8 mouse cellular contexts compared by ENCODE assay signal in genomic region chr16:17200953-17201707, GRCm38 (mm10). TPM values are rescaled to one million over a fixed set of nuclear protein-coding genes. Genes with fewer than 3 reads are reported as not detected.
DNase-seq lines count a peak whose midpoint lies in the region; ATAC-seq and TF ChIP-seq lines count a peak whose summit lies in the region.

No protein-coding gene starts in this region.

- TF ChIP-seq POLR2A in embryonic fibroblast, embryonic 13.5 days (IDR thresholded peaks at IDR 0.05; ENCODE audit: low read depth, low read length), result peak; percentile 84

- peaks cover 7% of the 10 kb centered on the region; the same call in 1 of the 2 replicates for H3K36me3 ChIP-seq in heart, embryonic 10.5 days
- 0 out of 2 replicates have a peak, but pooled peaks cover 13% of the 10 kb centered on the region for H3K36me3 ChIP-seq in kidney, embryonic 15.5 days
- no peaks in the 10 kb centered on the region; the same call in 1 of the 2 replicates for H3K36me3 ChIP-seq in limb, embryonic 15.5 days
- no peaks in the 10 kb centered on the region for H3K36me3 ChIP-seq in midbrain, postnatal 0 days (ENCODE audit: insufficient read depth, low read length)

- no peak for TF ChIP-seq CTCF in embryonic fibroblast, embryonic 13.5 days (IDR thresholded peaks at IDR 0.05; ENCODE audit: borderline replicate concordance, insufficient read depth, low read length)
- peak; percentile 4; the same call in 1 of the 2 replicates for TF ChIP-seq CTCF in midbrain, postnatal 0 days (IDR thresholded peaks at IDR 0.05)

- H3K27ac ChIP-seq in embryonic fibroblast, embryonic 13.5 days (ENCODE audit: insufficient read depth, low read length), result peak overlapping the region; percentile 47
- H3K27ac ChIP-seq in heart, embryonic 10.5 days, result peak overlapping the region; percentile 100
- H3K27ac ChIP-seq in kidney, embryonic 15.5 days, result peak overlapping the region; percentile 85
- peak overlapping the region; percentile 84 for H3K27ac ChIP-seq in limb, embryonic 15.5 days
- peak overlapping the region; percentile 80 for H3K27ac ChIP-seq in midbrain, postnatal 0 days (ENCODE audit: low read depth, low read length)

- H3K4me2 ChIP-seq in kidney, embryonic 15.5 days, result peak overlapping the region; percentile 74
- peak overlapping the region; percentile 61 for H3K4me2 ChIP-seq in limb, embryonic 15.5 days
- H3K4me2 ChIP-seq in midbrain, postnatal 0 days (ENCODE audit: low read depth, low read length, poor library complexity, severe bottlenecking), result peak overlapping the region; percentile 81

- DNase-seq in B cell, adult 2 months, result peak; percentile 84
- peak; percentile 94 for DNase-seq in brain, adult 2 months (ENCODE audit: low read depth, low spot score)
- DNase-seq in heart, embryonic 10.5 days (ENCODE audit: low spot score), result peak; percentile 94
- DNase-seq in midbrain, postnatal 0 days (ENCODE audit: low spot score), result peak; percentile 86
- DNase-seq in spleen, postnatal 14 days (ENCODE audit: low spot score in 2 of 2), result peak; percentile 66 to 75

- peak overlapping the region; percentile 97 for H3K4me3 ChIP-seq in embryonic fibroblast, embryonic 13.5 days (ENCODE audit: insufficient read depth, low read length)
- H3K4me3 ChIP-seq in heart, embryonic 10.5 days, result peak overlapping the region; percentile 96
- H3K4me3 ChIP-seq in kidney, embryonic 15.5 days (replicated peaks), result peak overlapping the region; percentile 98
- H3K4me3 ChIP-seq in limb, embryonic 15.5 days, result peak overlapping the region; percentile 99
- peak overlapping the region; percentile 99 for H3K4me3 ChIP-seq in midbrain, postnatal 0 days (ENCODE audit: low read depth, low read length)

- peak; percentile 86 for ATAC-seq in kidney, embryonic 15.5 days (replicated peaks; ENCODE audit: low FRiP score)
- ATAC-seq in limb, embryonic 15.5 days (ENCODE audit: insufficient number of reproducible peaks, low FRiP score, low TSS enrichment, low read depth), result peak; percentile 79
- peak; percentile 90 for ATAC-seq in midbrain, postnatal 0 days (ENCODE audit: low FRiP score)

- WGBS in heart, embryonic 10.5 days, result under 1% methylated on average over 72 of the region's 72 CpGs
- under 1% methylated on average over 72 of the region's 72 CpGs for WGBS in kidney, embryonic 15.5 days
- under 1% methylated on average over 63 of the region's 72 CpGs for WGBS in limb, embryonic 15.5 days
- WGBS in midbrain, postnatal 0 days, result under 1% methylated on average over 62 of the region's 72 CpGs

- no peaks in the 10 kb centered on the region for H3K9me3 ChIP-seq in heart, embryonic 10.5 days
- H3K9me3 ChIP-seq in kidney, embryonic 15.5 days (replicated peaks), result no peaks in the 10 kb centered on the region
- H3K9me3 ChIP-seq in limb, embryonic 15.5 days, result no peaks in the 10 kb centered on the region
- no peaks in the 10 kb centered on the region for H3K9me3 ChIP-seq in midbrain, postnatal 0 days (ENCODE audit: low read length)

- peaks cover 3% of the 10 kb centered on the region for H3K27me3 ChIP-seq in heart, embryonic 10.5 days (ENCODE audit: insufficient read depth, poor library complexity, severe bottlenecking)
- peaks cover under 1% of the 10 kb centered on the region for H3K27me3 ChIP-seq in kidney, embryonic 15.5 days
- H3K27me3 ChIP-seq in limb, embryonic 15.5 days, result 0 out of 2 replicates have a peak, but pooled peaks cover under 1% of the 10 kb centered on the region
- no peaks in the 10 kb centered on the region for H3K27me3 ChIP-seq in midbrain, postnatal 0 days (ENCODE audit: insufficient read depth, low read length)

- H3K4me1 ChIP-seq in embryonic fibroblast, embryonic 13.5 days (ENCODE audit: control insufficient read depth, insufficient read depth, low read length), result peaks cover 2% of the 10 kb centered on the region; the same call in 1 of the 2 replicates
- H3K4me1 ChIP-seq in heart, embryonic 10.5 days, result peaks cover 13% of the 10 kb centered on the region
- peaks cover 20% of the 10 kb centered on the region for H3K4me1 ChIP-seq in kidney, embryonic 15.5 days
- peaks cover 13% of the 10 kb centered on the region for H3K4me1 ChIP-seq in limb, embryonic 15.5 days
- H3K4me1 ChIP-seq in midbrain, postnatal 0 days (ENCODE audit: insufficient read depth, low read length), result peaks cover 5% of the 10 kb centered on the region; the same call in 1 of the 2 replicates

- H3K9ac ChIP-seq in kidney, embryonic 15.5 days, result peak overlapping the region; percentile 99
- peak overlapping the region; percentile 97 for H3K9ac ChIP-seq in limb, embryonic 15.5 days
- peak overlapping the region; percentile 99 for H3K9ac ChIP-seq in midbrain, postnatal 0 days (replicated peaks; ENCODE audit: low read length, poor library complexity, severe bottlenecking)

RNA-seq across cellular contexts. Expression of gene Ube2l3, which starts 1.3 kb away (rescaled TPM):
- 163 and 173 TPM in 2 replicates for polyA plus RNA-seq in embryonic fibroblast, embryonic 13.5 days (2011; ENCODE audit: insufficient read length, low read depth, missing spikeins)
- polyA plus RNA-seq in heart, embryonic 10.5 days (2016; fragmentation: Nextera tagmentation; extraction: Ambion mirVana), result 341 and 377 TPM in 2 replicates
- polyA plus RNA-seq in kidney, embryonic 15.5 days (2015; fragmentation: Nextera tagmentation; extraction: Ambion mirVana), result 360 and 379 TPM in 2 replicates
- polyA plus RNA-seq in limb, embryonic 15.5 days (2015; fragmentation: Nextera tagmentation; extraction: Ambion mirVana), result 313 and 321 TPM in 2 replicates
- total RNA-seq in midbrain, postnatal 0 days (2014; rRNA removed), result 108 and 111 TPM in 2 replicates
- polyA plus RNA-seq in midbrain, postnatal 0 days (2015; fragmentation: Nextera tagmentation; extraction: Ambion mirVana), result 300 and 310 TPM in 2 replicates

RNA-seq across cellular contexts. Expression of gene Rimbp3, which starts 7.3 kb away (rescaled TPM):
- not detected in 2 replicates for polyA plus RNA-seq in embryonic fibroblast, embryonic 13.5 days (2011; ENCODE audit: insufficient read length, low read depth, missing spikeins)
- polyA plus RNA-seq in heart, embryonic 10.5 days (2016; fragmentation: Nextera tagmentation; extraction: Ambion mirVana), result 0.28 and 0.49 TPM in 2 replicates
- polyA plus RNA-seq in kidney, embryonic 15.5 days (2015; fragmentation: Nextera tagmentation; extraction: Ambion mirVana), result 0.44 and 0.73 TPM in 2 replicates
- 0.27 and 0.32 TPM in 2 replicates for polyA plus RNA-seq in limb, embryonic 15.5 days (2015; fragmentation: Nextera tagmentation; extraction: Ambion mirVana)
- total RNA-seq in midbrain, postnatal 0 days (2014; rRNA removed), result 4.9 and 6.0 TPM in 2 replicates
- polyA plus RNA-seq in midbrain, postnatal 0 days (2015; fragmentation: Nextera tagmentation; extraction: Ambion mirVana), result 1.4 and 1.7 TPM in 2 replicates

RNA-seq across cellular contexts. Expression of gene Hic2, which starts 32.2 kb away (rescaled TPM):
- 1.5 and 2.8 TPM in 2 replicates for polyA plus RNA-seq in embryonic fibroblast, embryonic 13.5 days (2011; ENCODE audit: insufficient read length, low read depth, missing spikeins)
- polyA plus RNA-seq in heart, embryonic 10.5 days (2016; fragmentation: Nextera tagmentation; extraction: Ambion mirVana), result 8.6 and 10.6 TPM in 2 replicates
- 4.6 and 4.8 TPM in 2 replicates for polyA plus RNA-seq in kidney, embryonic 15.5 days (2015; fragmentation: Nextera tagmentation; extraction: Ambion mirVana)
- 4.1 and 4.7 TPM in 2 replicates for polyA plus RNA-seq in limb, embryonic 15.5 days (2015; fragmentation: Nextera tagmentation; extraction: Ambion mirVana)
- 13.8 and 14.6 TPM in 2 replicates for total RNA-seq in midbrain, postnatal 0 days (2014; rRNA removed)
- polyA plus RNA-seq in midbrain, postnatal 0 days (2015; fragmentation: Nextera tagmentation; extraction: Ambion mirVana), result 4.0 and 5.4 TPM in 2 replicates

RNA-seq across cellular contexts. Expression of gene Ccdc116, which starts 54.1 kb away (rescaled TPM):
- polyA plus RNA-seq in embryonic fibroblast, embryonic 13.5 days (2011; ENCODE audit: insufficient read length, low read depth, missing spikeins), result 0.97 and 1.6 TPM in 2 replicates
- 0.36 and 0.55 TPM in 2 replicates for polyA plus RNA-seq in heart, embryonic 10.5 days (2016; fragmentation: Nextera tagmentation; extraction: Ambion mirVana)
- 0.53 and 0.60 TPM in 2 replicates for polyA plus RNA-seq in kidney, embryonic 15.5 days (2015; fragmentation: Nextera tagmentation; extraction: Ambion mirVana)
- 0.63 and 0.93 TPM in 2 replicates for polyA plus RNA-seq in limb, embryonic 15.5 days (2015; fragmentation: Nextera tagmentation; extraction: Ambion mirVana)
- 9.0 and 9.6 TPM in 2 replicates for total RNA-seq in midbrain, postnatal 0 days (2014; rRNA removed)
- 4.3 and 4.4 TPM in 2 replicates for polyA plus RNA-seq in midbrain, postnatal 0 days (2015; fragmentation: Nextera tagmentation; extraction: Ambion mirVana)

RNA-seq across cellular contexts. Expression of gene Ydjc, which starts 56.7 kb away (rescaled TPM):
- 5.9 and 9.5 TPM in 2 replicates for polyA plus RNA-seq in embryonic fibroblast, embryonic 13.5 days (2011; ENCODE audit: insufficient read length, low read depth, missing spikeins)
- 5.6 and 9.8 TPM in 2 replicates for polyA plus RNA-seq in heart, embryonic 10.5 days (2016; fragmentation: Nextera tagmentation; extraction: Ambion mirVana)
- polyA plus RNA-seq in kidney, embryonic 15.5 days (2015; fragmentation: Nextera tagmentation; extraction: Ambion mirVana), result 10.5 and 11.5 TPM in 2 replicates
- 14.0 and 14.3 TPM in 2 replicates for polyA plus RNA-seq in limb, embryonic 15.5 days (2015; fragmentation: Nextera tagmentation; extraction: Ambion mirVana)
- total RNA-seq in midbrain, postnatal 0 days (2014; rRNA removed), result 60.2 and 60.3 TPM in 2 replicates
- 48.9 and 51.8 TPM in 2 replicates for polyA plus RNA-seq in midbrain, postnatal 0 days (2015; fragmentation: Nextera tagmentation; extraction: Ambion mirVana)

Comparison
In these comparisons a context has a peak if more than half of its experiments do, and no peak if none do; other contexts are left out.
1. Peak in every context shown above with its lines: DNase-seq, ATAC-seq, H3K4me3 ChIP-seq and H3K27ac ChIP-seq.
2. H3K27ac ChIP-seq: peak in every context shown above with its lines; median percentile 100 in heart, embryonic 10.5 days; 85 in kidney, embryonic 15.5 days; 84 in limb, embryonic 15.5 days; 80 in midbrain, postnatal 0 days; 47 in embryonic fibroblast, embryonic 13.5 days.